Mouse (Mus musculus): ENCODE data around the gene Nufip1.

Nufip1 gene

GRCm38 (mm10) chr14:76179343-76179742, 68.7 kb downstream of the Nufip1 start:
- DNase-seq (ENCODE audit: low read depth, low spot score) = peak; percentile 23

GRCm38 (mm10) chr14:76185358-76185757, 74.7 kb downstream of the Nufip1 start:
- no peak for DNase-seq (ENCODE audit: low read depth, low spot score)

- no peak for DNase-seq (ENCODE audit: low read depth, low spot score)
Observed at GRCm38 (mm10) chr14:76186299-76186698, 75.6 kb downstream of the Nufip1 start.
